Mouse (Mus musculus): Measurements from ENCODE around the gene A430005L14Rik. TPM values are rescaled to one million over a fixed set of nuclear protein-coding genes. Genes with fewer than 3 reads are reported as not detected.

The A430005L14Rik gene
- polyA plus RNA-seq (2014; fragmentation: Illumina TruSeq; extraction: RNeasy Lipid Tissue Mini Kit (QIAGEN cat#74804); ENCODE audit: low read depth, low replicate concordance), result 5.5 TPM

GRCm38 (mm10) chr4:153956569-153957405 lies at the start of gene A430005L14Rik:
TSS of gene A430005L14Rik (plus strand) at chr4:153957237.

GRCm38 (mm10) chr4:153974431-153975291 lies 17.6 kb downstream of the A430005L14Rik start, which contains the start of the genes Dffb and Cep104:
TSS of gene Dffb (minus strand) at chr4:153975126.
TSS of gene Cep104 (plus strand) at chr4:153975194.

Other genes with a start within 250 kb of the A430005L14Rik start
- 1.7 TPM for gene Dffb, start 17.9 kb downstream of the A430005L14Rik start, polyA plus RNA-seq (2014; fragmentation: Illumina TruSeq; extraction: RNeasy Lipid Tissue Mini Kit (QIAGEN cat#74804); ENCODE audit: low read depth, low replicate concordance)
- gene Cep104, start 18.0 kb downstream of the A430005L14Rik start, polyA plus RNA-seq (2014; fragmentation: Illumina TruSeq; extraction: RNeasy Lipid Tissue Mini Kit (QIAGEN cat#74804); ENCODE audit: low read depth, low replicate concordance), result 35.3 TPM
- 18.2 TPM for gene Lrrc47, start 54.5 kb downstream of the A430005L14Rik start, polyA plus RNA-seq (2014; fragmentation: Illumina TruSeq; extraction: RNeasy Lipid Tissue Mini Kit (QIAGEN cat#74804); ENCODE audit: low read depth, low replicate concordance)
- 1.3 TPM for gene Smim1, start 69.0 kb downstream of the A430005L14Rik start, polyA plus RNA-seq (2014; fragmentation: Illumina TruSeq; extraction: RNeasy Lipid Tissue Mini Kit (QIAGEN cat#74804); ENCODE audit: low read depth, low replicate concordance)
- gene Ccdc27, start 85.4 kb downstream of the A430005L14Rik start, polyA plus RNA-seq (2014; fragmentation: Illumina TruSeq; extraction: RNeasy Lipid Tissue Mini Kit (QIAGEN cat#74804); ENCODE audit: low read depth, low replicate concordance), result not detected
- gene Trp73, start 183.0 kb downstream of the A430005L14Rik start, polyA plus RNA-seq (2014; fragmentation: Illumina TruSeq; extraction: RNeasy Lipid Tissue Mini Kit (QIAGEN cat#74804); ENCODE audit: low read depth, low replicate concordance), result not detected
- 3.1 TPM for gene Wrap73, start 185.1 kb downstream of the A430005L14Rik start, polyA plus RNA-seq (2014; fragmentation: Illumina TruSeq; extraction: RNeasy Lipid Tissue Mini Kit (QIAGEN cat#74804); ENCODE audit: low read depth, low replicate concordance)
- 151 TPM for gene Tprgl, start 203.4 kb downstream of the A430005L14Rik start, polyA plus RNA-seq (2014; fragmentation: Illumina TruSeq; extraction: RNeasy Lipid Tissue Mini Kit (QIAGEN cat#74804); ENCODE audit: low read depth, low replicate concordance)
- not detected for gene Megf6, start 213.5 kb downstream of the A430005L14Rik start, polyA plus RNA-seq (2014; fragmentation: Illumina TruSeq; extraction: RNeasy Lipid Tissue Mini Kit (QIAGEN cat#74804); ENCODE audit: low read depth, low replicate concordance)